Mouse (Mus musculus): ENCODE results near the gene Tollip.
"Not testable (repeated sequence)": the region's sequence is repeated elsewhere in the genome, so short reads cannot be mapped to it uniquely, and the experiment has no call there.

Gene Tollip

DNA sequence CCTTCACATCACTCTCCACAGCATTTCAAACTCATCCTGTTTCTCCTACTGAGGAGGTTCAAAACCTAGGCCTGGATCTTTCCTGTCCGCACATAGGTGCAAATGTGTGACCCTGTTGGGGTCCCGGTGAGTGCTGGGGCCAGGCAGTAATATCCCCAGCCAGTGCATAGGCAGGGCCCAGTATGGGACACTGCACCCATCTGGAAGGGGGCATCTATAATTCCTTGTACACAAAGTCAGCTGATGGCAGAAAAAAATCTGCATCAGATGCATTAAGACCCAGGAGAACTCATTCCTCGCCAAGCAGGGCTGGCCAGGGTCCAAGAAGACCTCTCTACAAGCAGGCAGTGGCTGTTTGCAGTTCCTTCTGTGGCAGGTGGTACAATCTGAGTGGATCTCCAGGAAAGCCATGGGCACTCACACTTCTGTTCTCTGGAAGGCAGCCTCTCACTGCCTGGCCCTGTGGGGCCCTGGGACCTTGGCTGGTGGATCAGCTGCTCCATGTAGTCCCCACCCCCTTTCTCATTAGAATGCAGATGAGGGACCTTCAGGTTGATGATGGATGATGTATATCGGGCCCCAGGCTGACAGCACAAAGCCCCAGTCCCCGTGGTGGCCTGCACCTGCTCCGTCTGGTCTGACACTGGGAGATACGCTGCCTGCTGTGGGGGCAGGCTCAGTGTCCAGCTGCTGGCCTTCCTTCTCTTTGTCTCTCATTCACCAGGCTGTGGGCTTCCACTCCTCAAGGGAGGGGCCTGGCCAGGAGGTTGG, 16.0 kb upstream of the Tollip start:
- DNase-seq (ENCODE audit: low spot score in 2 of 2), result no peak

DNA sequence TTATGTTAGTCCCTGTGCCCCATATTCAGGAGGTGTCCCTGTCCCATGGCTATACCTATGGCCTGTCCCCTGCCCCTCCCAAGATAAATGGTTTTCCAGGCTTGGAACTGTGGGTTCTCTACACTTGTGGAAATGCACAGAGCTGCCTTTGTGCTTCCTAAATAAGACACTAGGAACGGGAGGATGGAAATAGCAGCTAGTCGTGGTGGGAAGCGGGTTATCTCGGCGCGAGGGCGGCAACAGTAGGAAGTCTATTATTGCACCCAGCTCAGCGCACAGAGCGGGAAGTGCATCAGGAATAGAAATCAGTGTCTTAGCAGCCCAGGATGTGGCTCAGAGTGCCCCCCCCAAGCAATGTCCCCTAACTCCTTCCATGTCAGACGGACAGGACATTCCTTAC, 10.3 kb upstream of the Tollip start:
- peak; percentile 60 to 64 for DNase-seq (ENCODE audit: low spot score in 2 of 2)

GRCm38 (mm10) chr7:141924917-141925316, 6.6 kb upstream of the Tollip start:
- DNase-seq (ENCODE audit: low spot score in 2 of 2), result peak in 1 of 2 experiments; percentile 57

DNA sequence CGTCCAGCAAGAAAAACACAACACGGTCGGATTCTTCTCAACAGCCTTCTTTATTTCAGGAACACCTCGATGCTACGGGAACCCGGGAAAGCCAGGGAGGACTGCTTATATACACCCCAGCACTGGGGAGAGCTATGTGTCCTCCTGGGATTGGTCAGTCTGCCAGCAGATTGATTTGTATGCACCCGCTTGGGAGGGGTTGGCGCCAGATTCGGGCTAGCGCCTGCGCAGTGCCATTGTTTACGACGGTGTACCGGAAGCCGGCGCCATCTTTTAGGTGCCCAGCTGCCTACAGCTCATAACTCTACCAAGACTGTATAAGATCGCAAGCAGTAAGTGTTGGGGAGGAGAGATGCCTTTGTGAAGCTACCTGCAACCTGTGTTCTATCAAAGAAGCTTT, 5.8 kb upstream of the Tollip start:
- DNase-seq (ENCODE audit: low spot score in 2 of 2), result not testable (repeated sequence)

GRCm38 (mm10) chr7:141911305-141911704, 7.0 kb downstream of the Tollip start:
- no peak for DNase-seq (ENCODE audit: low spot score in 2 of 2)

DNA sequence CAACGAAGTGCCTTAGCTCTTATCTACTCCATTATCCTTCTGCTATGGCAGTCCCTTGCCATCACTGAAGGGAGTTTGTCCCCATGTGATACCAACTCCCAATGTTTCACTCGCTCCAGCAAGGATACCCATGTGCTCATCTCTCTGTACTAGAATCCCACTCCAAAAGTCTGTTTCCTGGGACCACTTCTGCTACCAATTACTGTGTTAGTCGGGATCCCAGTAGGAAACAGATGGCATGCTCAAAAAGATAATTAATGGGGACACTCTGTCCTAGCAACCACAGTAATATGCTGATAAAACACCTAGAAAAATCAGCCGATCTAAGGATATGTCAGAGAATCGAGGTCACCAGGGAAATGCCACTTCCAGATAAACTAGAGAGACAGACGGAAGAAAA, 9.7 kb downstream of the Tollip start:
- no peak for DNase-seq (ENCODE audit: low spot score in 2 of 2)

DNA sequence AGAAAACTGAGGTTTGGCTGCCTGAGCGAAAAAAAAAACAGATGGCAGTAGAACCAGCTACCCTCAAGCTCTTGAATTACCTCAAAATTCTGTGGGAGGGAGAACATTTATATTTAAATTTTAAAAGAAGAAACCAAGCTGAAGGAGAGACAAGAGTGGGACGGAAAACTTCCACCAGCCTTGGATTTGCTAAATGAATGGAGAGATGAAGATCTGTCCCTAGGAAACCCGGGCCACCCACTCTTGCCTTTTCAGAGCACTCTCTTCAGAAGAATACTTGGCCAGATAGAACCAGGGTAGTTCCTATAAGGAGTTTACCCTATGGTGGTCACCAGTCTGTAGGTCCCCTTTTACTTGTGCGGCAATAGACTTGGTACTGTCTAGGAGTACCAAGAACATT, 15.5 kb downstream of the Tollip start:
- DNase-seq (ENCODE audit: low spot score in 2 of 2), result peak in 1 of 2 experiments; percentile 29

- peak; percentile 96 to 98 for DNase-seq (ENCODE audit: low spot score in 2 of 2)
Measured at GRCm38 (mm10) chr7:141902269-141902729, 16.0 kb downstream of the Tollip start.

DNA sequence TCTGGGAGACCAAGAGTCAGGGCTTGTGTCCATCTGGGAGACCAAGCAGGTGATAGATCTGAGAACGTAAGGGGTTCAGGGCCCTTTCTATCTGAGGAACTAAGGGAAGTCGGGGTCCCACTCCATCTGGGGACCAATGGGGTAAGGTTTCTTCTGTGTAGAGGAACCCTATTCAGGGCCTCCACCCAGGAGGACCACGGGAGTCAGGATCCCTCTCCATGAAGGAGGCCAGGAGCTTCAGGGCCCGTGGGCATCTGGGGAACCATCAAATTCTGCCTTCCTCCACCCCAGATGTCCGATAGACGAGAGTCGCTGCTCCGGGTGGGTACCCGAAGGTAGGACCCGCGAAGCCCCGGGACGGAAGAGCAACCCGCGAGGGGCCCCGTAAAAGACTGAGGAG, 16.5 kb downstream of the Tollip start:
- no peak for DNase-seq (ENCODE audit: low spot score in 2 of 2)

- DNase-seq (ENCODE audit: low spot score in 2 of 2), result no peak
Measured at GRCm38 (mm10) chr7:141892151-141892550, 26.2 kb downstream of the Tollip start.

GRCm38 (mm10) chr7:141878813-141879212, 39.5 kb downstream of the Tollip start:
- no peak for DNase-seq (ENCODE audit: low spot score in 2 of 2)

DNA sequence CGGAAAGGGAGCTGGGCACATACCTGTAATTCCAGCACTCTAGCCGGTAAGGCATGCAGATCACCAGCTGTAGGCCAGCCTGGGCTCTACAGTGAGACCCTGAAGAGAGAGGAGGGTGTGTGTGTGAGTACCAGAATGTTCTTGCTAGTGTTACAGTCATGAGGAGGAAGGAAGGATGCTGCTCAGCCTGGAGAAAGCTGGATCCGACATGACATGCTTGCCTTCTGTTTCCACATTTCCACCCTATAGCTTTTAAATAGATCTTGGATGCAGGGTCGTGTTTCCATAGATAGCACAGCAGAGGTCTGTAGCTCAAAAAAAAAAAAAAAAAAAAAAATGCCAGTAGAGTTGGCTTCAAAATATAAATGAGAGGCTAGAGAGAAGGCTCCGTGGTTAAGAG, 43.4 kb downstream of the Tollip start:
- no peak for DNase-seq (ENCODE audit: low spot score in 2 of 2)

GRCm38 (mm10) chr7:141870553-141870952, 47.8 kb downstream of the Tollip start:
- DNase-seq (ENCODE audit: low spot score in 2 of 2), result no peak

DNA sequence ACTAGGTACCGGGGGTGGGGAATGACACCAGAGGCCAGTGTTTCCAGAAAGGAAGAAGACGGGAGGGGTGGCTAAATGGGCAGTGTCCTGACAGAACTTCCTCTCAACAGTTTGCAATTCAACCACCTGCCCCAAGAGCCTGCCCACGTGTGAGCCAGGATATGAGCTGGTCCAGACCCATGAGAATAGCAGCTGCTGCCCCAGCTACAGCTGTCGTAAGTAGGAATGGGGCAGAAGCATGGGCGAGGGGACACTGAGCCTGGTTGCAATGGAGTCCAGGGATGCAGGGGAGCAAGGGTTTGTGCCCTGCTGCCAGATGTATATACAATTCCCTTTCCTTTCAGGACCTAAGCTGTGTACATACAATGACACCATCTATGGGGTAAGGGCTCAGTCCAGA, 48.7 kb downstream of the Tollip start:
- DNase-seq (ENCODE audit: low spot score in 2 of 2), result no peak

DNA sequence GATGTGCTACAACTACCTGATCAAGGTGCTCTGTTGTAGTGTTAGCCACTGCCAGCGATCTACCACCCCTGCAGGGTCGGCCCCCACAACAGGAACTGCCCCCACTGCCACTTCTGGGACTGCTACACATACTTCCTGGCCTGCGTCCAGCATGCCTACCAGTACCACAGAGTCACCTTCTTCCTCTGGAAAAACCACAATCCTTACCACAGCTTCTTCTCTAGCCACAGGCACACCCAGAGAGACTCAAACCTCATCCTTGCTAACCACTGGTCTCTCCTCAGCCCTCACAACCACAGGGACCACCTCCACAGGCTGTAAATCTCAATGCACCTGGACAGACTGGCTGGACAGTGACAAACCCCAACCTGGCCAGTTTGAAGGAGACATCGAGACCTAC, 57.3 kb downstream of the Tollip start:
- no peak for DNase-seq (ENCODE audit: low spot score in 2 of 2)

- no peak for DNase-seq (ENCODE audit: low spot score in 2 of 2)
Measured at GRCm38 (mm10) chr7:141840354-141840753, 78.0 kb downstream of the Tollip start.

- no peak for DNase-seq (ENCODE audit: low spot score in 2 of 2)
Measured at GRCm38 (mm10) chr7:141838779-141839178, 79.5 kb downstream of the Tollip start, which contains the start of gene Muc5b. TSS of gene Muc5b (plus strand) at chr7:141839070.

GRCm38 (mm10) chr7:141836423-141836822, 81.9 kb downstream of the Tollip start:
- DNase-seq (ENCODE audit: low spot score in 2 of 2), result no peak

GRCm38 (mm10) chr7:141835941-141836340, 82.4 kb downstream of the Tollip start:
- DNase-seq (ENCODE audit: low spot score in 2 of 2), result no peak
